Mouse (Mus musculus) subcutaneous adipose tissue, adult 2 months (tissue): ENCODE measurements around the gene Ppbp. TPM values are rescaled to one million over a fixed set of nuclear protein-coding genes. Genes with fewer than 3 reads are reported as not detected.

Experiments used
- polyA plus RNA-seq: library from polyadenylated mRNA; depleted of rRNA; stranded (reverse); fragments of >200 nt; gene quantifications from 2 replicates; pipeline ENCODE4 v1.2.3, GENCODE M21; 2012; ENCODE audit warnings: low replicate concordance; rRNA removed

Ppbp gene
- 0.93 and 1.2 TPM in 2 replicates for polyA plus RNA-seq

GRCm38 (mm10) chr5:90768218-90768617, at the start of gene Ppbp:
TSS of gene Ppbp (plus strand) at chr5:90768518.

DNA sequence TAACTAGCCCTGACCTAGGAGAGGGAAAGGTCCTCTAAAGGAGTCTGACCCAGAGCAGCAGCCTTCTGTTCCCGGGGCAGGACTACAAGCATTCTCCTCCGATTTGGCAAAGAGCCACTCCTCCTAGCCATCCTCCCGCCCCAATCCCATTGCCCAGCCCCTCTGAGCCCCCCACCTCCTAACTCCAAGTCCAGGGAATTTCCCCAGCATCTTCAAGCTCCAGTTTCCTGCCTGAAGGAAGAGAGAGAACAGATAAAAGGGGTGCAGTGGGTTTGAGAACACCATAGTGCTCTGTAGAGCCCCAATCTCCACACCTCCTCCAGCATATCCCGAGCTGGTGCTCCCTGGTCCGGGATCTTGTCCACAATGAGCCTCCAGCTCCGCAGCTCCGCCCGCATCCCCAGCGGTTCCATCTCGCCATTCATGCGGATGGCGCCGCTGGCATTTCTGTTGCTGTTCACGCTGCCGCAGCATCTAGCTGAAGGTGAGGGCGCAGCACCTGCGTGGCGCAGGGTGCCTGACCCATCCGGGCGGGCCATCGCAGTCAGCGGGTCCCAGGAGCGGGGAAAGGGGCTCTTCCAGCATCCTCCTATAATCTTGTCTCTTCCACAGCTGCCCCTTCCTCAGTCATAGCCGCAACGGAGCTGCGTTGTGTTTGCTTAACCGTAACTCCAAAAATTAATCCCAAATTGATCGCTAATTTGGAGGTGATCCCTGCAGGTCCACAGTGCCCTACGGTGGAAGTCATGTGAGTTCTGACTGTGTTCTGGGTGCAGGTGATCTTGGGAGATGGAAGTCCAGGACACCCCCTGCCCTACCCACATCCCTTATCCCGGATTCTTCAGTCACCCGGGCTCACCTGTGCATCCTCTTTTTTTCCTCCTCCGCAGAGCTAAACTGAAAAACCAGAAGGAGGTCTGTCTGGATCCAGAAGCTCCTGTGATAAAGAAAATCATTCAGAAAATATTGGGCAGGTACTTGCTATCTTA, 8.9 kb upstream of the Ppbp start, which contains the start of gene Cxcl5:
Cxcl5 (plus strand) TSS at position 284 of the 989 bp plus-strand sequence.

GRCm38 (mm10) chr5:90771880-90772653, 3.7 kb downstream of the Ppbp start, which contains the start of gene Pf4:
TSS of gene Pf4 (plus strand) at chr5:90772435.

DNA sequence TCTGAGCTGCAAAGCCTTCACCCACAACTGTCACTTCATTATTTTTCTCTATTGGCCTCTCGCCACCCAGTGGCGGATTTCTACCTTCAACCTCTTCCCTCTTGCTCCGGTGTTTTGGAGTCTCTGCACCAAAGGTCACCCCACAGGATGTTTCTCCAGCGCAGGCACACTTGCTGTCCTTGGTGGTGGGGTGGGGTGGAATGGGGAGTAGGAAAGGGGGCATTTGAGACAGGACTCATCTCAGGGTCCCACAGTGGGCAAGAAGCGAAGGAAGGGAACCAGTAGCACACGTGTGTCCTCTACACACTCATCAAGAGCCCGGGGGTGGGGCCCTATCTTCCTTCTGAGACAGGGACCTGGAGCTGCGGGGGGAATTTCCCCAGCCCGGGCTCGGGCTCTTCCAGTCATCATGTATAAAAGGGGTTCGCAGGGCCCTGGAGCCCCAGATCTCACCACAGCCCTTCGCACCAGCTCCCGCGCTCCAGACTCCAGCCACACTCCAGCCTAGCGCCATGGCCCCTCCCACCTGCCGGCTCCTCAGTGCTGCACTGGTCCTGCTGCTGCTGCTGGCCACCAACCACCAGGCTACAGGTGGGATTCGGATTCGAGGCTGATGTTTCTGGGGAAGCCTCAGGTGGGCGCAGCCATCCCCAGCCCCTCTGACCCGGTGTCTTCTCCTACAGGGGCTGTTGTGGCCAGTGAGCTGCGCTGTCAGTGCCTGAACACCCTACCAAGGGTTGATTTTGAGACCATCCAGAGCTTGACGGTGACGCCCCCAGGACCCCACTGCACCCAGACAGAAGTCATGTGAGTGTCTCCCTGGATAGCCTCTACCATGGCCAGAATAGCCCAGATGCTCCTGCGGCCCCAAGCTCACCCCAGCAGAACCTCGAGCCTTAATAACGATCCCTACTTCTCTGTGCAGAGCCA, 17.6 kb downstream of the Ppbp start, which contains the start of gene Cxcl3:
Cxcl3 (plus strand) TSS at position 445 of the 930 bp plus-strand sequence.

GRCm38 (mm10) chr5:90794195-90794625, 25.9 kb downstream of the Ppbp start, which contains the start of gene Cxcl15:
TSS of gene Cxcl15 (plus strand) at chr5:90794534.

Other genes with a start within 250 kb of the Ppbp start
- not detected in 2 replicates for gene Afm, start 249.6 kb upstream of the Ppbp start, polyA plus RNA-seq
- gene 5830473C10Rik, start 207.4 kb upstream of the Ppbp start, polyA plus RNA-seq, result 0.06 TPM in 1 of 2 replicates, not detected in the other
- 0.57 and 2.9 TPM in 2 replicates for gene Rassf6, start 127.9 kb upstream of the Ppbp start, polyA plus RNA-seq
- gene Cxcl5, start 9.2 kb upstream of the Ppbp start, polyA plus RNA-seq, result 0.41 TPM in 1 of 2 replicates, not detected in the other
- gene Pf4, start 3.9 kb downstream of the Ppbp start, polyA plus RNA-seq, result 73.2 and 78.2 TPM in 2 replicates
- 0.17 and 0.27 TPM in 2 replicates for gene Cxcl3, start 17.6 kb downstream of the Ppbp start, polyA plus RNA-seq
- 8.4 TPM in 1 of 2 replicates, not detected in the other for gene Cxcl15, start 26.0 kb downstream of the Ppbp start, polyA plus RNA-seq
- 0.69 and 3.4 TPM in 2 replicates for gene Cxcl1, start 122.7 kb downstream of the Ppbp start, polyA plus RNA-seq
- 0.54 and 1.8 TPM in 2 replicates for gene Cxcl2, start 135.4 kb downstream of the Ppbp start, polyA plus RNA-seq
- 13.4 and 38.7 TPM in 2 replicates for gene Mthfd2l, start 162.6 kb downstream of the Ppbp start, polyA plus RNA-seq